Mouse (Mus musculus) layer of hippocampus, adult 2 months (tissue): ENCODE data around the gene Ube2e3. TPM values are rescaled to one million over a fixed set of nuclear protein-coding genes. Genes with fewer than 3 reads are reported as not detected.

Experiments used
- DNase-seq, 2 experiments: peaks; one replicate each; pipeline ENCODE4 v3.0.0; 2022; ENCODE audit warnings: low spot score in 2 of 2
- H3K27ac ChIP-seq: fragments of 200-600 bp; 2 replicates; pipeline ENCODE4 v1.8.1; 2022
- H3K4me3 ChIP-seq: fragments of 200-600 bp; 2 replicates; pipeline ENCODE4 v1.8.1; 2022; ENCODE audit warnings: mild to moderate bottlenecking
- CTCF ChIP-seq: fragments of 200-600 bp; conservative IDR thresholded peaks from 2 replicates; pipeline ENCODE4 v1.8.1; 2022; ENCODE audit warnings: antibody characterized with exemption, mild to moderate bottlenecking, moderate library complexity
- long read RNA-seq, 2 experiments: library from polyadenylated mRNA; stranded (forward); transcript quantifications; one replicate each; pipeline ENCODE4 v2.0.0; 2021; ENCODE audit warnings: borderline mapping rate in 2 of 2
- total RNA-seq, 2 experiments: library from RNA; stranded (reverse); gene quantifications; 2 replicates each; pipeline ENCODE4 v1.2.3; 2021

Ube2e3 gene
- 100 to 1,000 TPM; 104 to 106 TPM for total RNA-seq
- long read RNA-seq, experiment 1, transcript Ube2e3-201 (6 exons, 2,249 nt) = major isoform, 56 of 70 reads
- long read RNA-seq, experiment 1, partial matches to known transcripts = 5 of 70 reads
- long read RNA-seq, experiment 1, other reads (novel, unspliced or antisense) = 6 of 70 reads
- long read RNA-seq, experiment 2, transcript Ube2e3-201 (6 exons, 2,249 nt) = major isoform, 81 of 98 reads
- long read RNA-seq, experiment 2, partial matches to known transcripts = 1 of 98 reads
- long read RNA-seq, experiment 2, other reads (novel, unspliced or antisense) = 14 of 98 reads

DNA sequence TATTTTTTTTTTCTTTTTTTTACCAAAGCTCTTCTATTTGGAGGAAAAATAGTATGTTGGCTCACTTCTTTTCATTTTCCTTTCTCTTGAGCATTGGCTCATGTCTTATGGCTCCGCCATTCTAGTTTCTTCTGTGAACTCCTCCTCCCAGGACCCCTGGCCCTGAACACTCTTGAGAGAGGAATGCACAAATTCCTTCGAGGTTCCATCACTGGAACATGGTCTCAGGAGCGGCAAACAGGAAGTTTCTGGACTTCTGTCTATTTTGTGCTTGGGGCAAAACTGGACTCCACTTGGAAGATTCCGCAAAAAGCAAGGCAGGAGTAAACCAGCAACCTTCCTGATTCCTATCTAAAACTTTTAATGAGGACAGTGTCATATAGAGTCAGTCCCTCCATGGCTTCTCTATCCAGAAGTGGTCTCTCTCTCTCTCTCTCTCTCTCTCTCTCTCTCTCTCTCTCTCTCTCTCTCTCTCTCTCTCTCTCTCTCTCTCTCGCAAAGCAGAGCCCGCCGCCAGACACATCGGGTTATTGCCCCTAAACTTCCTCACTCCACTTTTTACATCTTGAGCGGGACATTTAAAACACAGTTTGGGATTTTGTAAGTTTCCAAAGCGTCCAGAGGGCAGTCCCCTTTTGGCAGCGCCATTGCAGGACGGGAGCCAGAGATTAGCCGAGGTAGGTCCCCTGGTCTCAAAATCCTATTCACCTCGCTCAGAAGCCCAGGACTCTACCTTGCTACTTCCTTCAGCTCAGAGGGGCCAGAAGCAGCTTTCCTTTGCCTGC lies at the start of gene Ube2e3:
Gene Ube2e3, plus strand, starts transcription at position 399 of the 785 bp plus-strand sequence.
- no peak for TF ChIP-seq CTCF
- Histone ChIP-seq H3K27ac (peak within 1 kb of the TSS; percentile 95), H3K4me3 (peak within 1 kb of the TSS; percentile 89)
- no peak for DNase-seq

DNA sequence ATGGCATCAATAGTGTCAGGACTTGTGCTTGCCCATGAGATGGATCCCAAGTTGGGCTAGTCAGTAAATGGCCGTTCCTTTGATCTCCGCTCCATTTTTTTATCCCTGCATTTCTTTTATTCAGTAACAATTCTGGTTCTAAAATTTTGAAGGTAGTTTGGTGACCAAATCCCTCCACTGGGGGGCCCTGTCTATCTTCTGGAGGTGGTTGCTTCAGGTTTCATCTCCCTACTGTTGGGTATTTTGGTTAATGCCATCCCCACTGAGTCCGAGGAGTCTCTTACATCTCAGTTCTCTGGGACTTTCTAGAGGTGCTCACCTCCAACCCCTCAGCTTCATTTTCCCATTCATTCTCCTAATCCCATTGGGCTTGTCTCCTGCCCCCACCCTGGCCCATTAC lies 38.0 kb upstream of the Ube2e3 start:
- Histone ChIP-seq H3K4me3 (no peak overlapping the region), H3K27ac (no peak overlapping the region)
- no peak for DNase-seq
- TF ChIP-seq CTCF = no peak

DNA sequence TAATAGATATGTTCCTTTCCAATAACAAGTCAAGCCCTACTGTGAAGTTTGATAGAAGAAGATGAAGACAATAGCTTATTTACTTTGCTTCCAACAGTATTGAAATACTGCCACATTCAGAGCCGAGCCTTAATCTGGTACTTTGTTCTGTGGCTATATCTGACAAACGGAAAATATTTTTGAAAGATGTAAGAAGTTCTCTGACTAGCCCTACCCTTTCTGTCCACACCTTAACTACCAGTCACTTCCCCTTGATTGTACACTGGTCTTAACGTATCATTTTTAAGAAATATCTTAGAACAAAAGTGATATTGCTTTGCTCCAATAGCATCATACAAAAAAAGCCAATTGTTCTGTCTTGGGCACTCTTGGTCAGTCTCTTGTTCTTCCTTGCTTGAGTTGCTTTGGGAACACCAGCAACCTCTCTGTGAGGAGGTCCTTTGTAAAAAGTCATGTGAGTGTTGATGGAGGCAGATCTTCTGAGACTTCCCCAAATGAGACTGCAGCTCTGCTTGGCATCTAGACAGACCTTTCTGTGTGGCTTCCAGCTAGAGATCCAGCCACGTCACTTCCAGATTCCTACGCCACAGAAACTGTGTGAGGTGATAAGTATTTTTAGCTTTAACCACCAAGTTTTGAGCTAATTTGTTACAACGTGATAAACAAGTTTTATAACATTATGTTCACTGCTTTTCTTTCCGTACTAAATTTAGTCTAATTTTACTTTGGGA lies 26.3 kb upstream of the Ube2e3 start:
- no peak overlapping the region for H3K27ac ChIP-seq
- no peak overlapping the region for H3K4me3 ChIP-seq
- DNase-seq = no peak
- TF ChIP-seq CTCF = no peak

DNA sequence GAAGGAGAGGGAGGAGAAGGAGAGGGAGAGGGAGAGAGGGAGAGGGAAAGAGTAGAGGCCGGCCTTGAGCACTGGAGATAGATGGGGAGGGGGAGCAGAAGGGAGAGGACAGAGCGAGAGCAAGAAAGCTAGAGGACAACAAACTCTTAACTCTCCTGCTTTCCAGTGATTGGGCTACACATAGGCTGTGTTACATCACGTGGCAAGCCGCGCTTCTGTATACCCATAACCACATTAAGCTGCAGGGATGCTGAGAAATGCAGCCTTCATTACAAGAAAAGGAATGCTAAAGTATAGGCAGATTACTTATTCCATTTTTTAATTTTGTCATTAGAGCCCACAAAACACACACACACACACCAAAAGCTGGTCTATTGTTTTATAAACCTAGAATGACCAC lies 23.6 kb upstream of the Ube2e3 start:
- no peak overlapping the region for H3K4me3 ChIP-seq
- no peak for DNase-seq
- no peak overlapping the region for H3K27ac ChIP-seq
- no peak for TF ChIP-seq CTCF

DNA sequence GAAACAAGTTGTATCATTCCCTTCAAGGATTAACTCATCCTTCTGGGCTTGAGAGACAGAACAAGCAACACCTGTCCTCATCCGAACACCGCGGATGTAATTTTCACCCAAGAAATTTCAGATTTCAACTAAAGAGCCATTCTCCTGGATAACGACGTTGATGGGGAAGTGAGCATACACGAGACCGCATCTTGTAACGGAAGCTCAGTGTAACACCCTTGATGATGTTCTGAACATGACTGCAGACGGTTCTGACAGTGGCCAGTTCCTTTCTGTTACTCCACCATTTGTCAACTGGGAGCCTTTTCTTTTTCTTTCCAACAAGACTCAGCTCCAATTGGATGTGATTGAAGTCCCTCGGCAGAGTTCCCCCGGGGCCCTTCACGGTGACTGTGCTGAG lies 22.6 kb upstream of the Ube2e3 start:
- no peak for TF ChIP-seq CTCF
- no peak overlapping the region for H3K27ac ChIP-seq
- no peak for DNase-seq
- no peak overlapping the region for H3K4me3 ChIP-seq

DNA sequence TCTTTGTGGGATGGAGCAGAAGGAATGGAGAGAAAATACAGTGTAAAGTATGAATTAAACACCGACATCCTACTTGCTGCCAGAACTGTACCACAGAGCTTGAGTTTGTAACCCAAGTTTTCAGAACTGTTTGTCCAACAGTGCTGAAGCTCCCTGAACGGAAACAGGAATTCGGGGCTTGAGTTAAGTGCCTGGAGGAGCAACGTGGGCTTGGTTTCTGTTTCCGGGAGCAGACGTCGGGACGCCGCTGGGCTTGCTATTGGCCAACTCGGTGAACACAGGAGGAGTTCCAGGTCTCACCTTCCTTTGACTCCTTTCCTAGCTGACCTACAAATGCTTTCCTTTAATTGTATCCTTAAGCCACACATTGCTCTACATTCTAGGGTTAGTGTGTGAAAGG lies 22.2 kb upstream of the Ube2e3 start:
- TF ChIP-seq CTCF = no peak
- no peak for DNase-seq
- H3K27ac ChIP-seq = no peak overlapping the region
- H3K4me3 ChIP-seq = no peak overlapping the region

DNA sequence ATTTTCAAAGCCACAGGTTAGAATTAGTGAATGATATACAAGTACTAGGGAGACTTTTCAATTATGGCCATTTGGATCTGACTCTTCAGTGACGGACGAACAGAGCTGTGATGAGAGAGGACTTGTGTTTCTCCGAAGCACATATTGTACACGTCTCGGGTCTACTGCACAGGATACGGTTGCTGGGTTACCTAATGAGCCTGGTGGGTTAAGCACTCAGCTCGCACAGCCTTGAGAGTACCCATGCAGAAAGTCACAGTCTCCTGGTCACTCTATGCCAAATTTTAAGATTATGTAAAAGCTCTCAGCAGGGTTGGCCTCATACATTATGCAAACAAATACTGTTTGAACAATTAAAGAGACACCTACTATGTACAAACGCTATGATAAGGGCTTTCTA lies 13.6 kb upstream of the Ube2e3 start:
- TF ChIP-seq CTCF = no peak

DNA sequence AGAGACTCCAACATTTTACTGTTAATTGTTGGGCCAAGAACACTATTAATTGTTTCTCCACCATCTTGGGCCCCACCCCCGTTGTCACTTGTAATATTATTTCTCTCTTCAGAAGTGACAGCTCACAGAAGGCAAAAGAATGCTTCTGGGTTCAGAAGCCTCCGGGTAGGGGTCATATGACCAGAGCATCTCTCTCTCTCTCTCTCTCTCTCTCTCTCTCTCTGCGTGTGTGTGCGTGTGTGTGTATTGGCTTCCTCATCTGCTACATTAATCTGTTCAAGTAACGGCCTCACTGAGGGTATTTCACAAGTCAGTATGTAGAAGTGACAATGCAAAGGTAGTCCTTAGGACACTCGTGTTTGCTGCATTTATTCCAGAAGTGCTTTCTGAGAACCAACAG lies 9.3 kb upstream of the Ube2e3 start:
- no peak for TF ChIP-seq CTCF

More for the DNA sequence above, 13.6 kb upstream of the Ube2e3 start:
- no peak for DNase-seq
- H3K27ac ChIP-seq = no peak overlapping the region
- no peak overlapping the region for H3K4me3 ChIP-seq

DNA sequence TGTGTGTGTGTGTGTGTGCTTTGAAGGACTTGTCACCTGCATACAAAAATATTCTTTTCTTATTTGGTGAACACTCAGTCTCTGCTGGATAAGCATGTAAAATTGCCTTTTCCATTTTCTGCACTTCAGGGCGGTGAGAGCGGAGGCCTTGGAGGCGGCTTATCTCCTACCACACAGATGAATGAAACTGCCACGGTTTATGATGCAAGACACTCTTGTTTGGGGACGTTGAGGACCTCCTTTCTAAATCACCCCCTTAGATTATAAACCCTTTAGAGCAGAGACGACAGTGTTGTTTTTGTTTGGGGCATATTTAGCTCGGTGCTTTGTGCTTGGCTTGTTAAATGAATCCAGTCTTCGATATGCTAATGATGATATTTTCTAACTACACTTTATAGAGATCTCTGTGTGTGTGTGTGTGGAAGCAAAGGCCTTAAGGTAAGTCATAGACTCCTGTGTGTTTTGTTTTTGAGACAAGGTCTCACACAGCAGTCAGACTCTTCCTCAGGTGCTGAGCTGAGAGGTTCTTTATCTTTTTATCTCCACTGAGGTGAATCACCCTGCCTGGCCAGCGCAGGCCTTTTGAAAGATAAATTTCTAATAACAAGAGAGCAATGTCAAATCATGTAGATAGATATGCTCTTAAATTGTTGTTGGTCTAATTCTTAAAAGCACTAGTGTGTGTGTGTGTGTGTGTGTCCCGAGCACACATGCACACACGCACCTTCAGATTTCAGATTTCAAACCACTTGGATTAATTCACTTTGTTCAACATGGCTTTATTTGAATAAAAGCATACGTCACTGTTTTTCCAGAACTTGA lies 8.4 kb upstream of the Ube2e3 start:
- TF ChIP-seq CTCF = no peak
- no peak for DNase-seq
- no peak overlapping the region for H3K27ac ChIP-seq
- H3K4me3 ChIP-seq = no peak overlapping the region

More for the DNA sequence above, 9.3 kb upstream of the Ube2e3 start:
- DNase-seq = no peak
- Histone ChIP-seq H3K4me3 (no peak overlapping the region), H3K27ac (no peak overlapping the region)

DNA sequence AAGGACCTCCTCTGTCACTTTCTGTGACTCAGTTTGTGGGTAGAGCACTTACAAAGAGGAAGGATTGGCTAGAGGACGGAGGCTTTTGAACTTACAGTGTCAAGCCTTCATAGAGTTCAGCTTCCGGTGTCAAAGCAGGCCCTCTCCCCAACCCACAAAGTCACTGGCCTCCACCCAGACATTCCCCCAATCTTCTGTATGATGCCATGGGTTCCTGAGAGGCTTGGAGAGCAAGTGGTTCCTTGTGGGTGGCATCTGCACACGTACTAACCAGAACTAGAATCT lies 7.9 kb upstream of the Ube2e3 start:
- DNase-seq = no peak
- Histone ChIP-seq H3K27ac (no peak overlapping the region), H3K4me3 (no peak overlapping the region)
- TF ChIP-seq CTCF = no peak

DNA sequence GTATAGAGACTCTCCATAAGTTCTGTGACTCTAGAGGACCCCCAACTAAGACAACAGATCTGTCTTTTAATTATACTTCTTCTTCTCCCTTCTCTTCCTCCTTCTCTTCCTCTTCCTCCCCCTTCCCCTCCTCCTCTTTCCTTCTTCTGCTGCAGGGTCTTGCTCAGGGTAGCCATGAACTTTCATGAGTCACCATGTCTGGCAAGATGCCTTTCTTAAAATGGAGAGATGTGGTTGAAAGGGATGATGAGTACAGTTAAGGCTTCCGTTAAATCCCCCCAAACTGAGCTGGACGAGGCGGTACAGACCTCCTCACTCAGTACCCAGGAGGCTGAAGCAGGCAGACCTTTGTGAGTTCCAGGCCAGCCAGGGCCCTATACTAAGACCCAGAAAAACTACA lies 3.8 kb upstream of the Ube2e3 start:
- no peak overlapping the region for H3K27ac ChIP-seq
- TF ChIP-seq CTCF = no peak
- DNase-seq = no peak
- H3K4me3 ChIP-seq = no peak overlapping the region

DNA sequence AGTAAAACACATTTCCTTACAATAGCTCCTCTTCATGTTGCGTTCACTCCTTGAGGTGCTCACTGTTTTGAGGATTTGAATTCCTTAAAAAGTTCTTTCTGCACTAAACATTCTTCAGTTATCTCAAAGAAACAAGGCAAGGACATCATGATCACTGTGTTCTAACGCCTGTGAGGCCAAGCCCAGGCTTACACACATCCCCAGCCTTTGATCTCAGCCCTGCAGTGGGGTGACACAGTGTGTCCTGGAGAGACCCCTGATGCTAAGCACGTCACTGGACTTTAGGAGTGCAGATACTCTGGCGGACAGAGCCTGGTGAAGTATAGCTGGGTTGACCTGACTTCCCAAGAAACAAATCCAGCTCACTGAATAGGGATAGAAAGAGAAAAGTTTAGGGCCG lies 3.1 kb upstream of the Ube2e3 start:
- no peak for DNase-seq
- H3K4me3 ChIP-seq = no peak overlapping the region
- no peak overlapping the region for H3K27ac ChIP-seq
- no peak for TF ChIP-seq CTCF

DNA sequence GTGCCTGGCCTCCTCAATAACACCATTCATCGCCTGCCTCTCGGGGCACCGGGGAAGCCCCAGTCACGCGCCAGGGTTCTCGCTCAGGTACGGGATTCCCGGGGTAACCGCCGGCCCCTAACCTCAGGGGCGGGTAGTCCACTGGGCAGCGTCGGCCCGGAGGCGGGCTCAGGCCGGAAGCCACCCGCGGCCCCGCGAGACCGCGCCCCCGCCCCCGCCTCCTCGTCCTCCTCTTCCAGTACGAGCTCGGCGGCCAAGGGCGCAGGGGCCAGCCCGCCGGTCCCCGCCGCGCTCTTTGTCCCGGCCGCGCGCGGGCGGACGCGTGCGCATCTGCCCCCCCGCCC lies 559 bp downstream of the Ube2e3 start:
- TF ChIP-seq CTCF = no peak
- H3K27ac ChIP-seq = peak overlapping the region; percentile 95
- peak in 1 of 2 experiments; percentile 47 for DNase-seq
- peak overlapping the region; percentile 89 for H3K4me3 ChIP-seq
